Mouse (Mus musculus): ENCODE measurements at regions not wholly inside any gene's neighbourhood (a gene's known extent, or its start where the extent isn't known, plus 50 kb on each side); places are given as distances from the start of the nearest gene placed in this dataset.

DNA sequence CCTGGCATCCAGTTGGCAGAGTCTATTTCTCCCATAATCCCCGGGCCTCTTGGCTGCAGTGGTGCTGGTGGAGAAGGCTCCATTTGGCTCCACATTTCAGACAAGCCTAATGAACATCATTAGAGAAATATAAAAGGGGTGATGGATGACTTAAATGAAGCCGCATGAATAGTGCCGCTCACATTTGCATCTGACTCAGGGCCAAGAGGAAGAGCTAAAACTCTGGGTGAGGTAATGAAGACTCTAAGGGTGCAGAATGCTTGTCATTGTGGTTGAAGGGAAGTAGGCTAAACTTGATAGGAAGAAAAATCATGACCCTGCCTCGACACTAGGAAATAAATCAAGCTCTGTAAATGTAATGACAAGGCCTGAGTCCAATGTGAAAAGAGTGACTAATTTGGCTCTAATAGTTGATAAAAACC is 298.3 kb upstream of the Gm21798 start:
- DNase-seq (ENCODE audit: low spot score in 2 of 2), result peak; percentile 22 to 33

DNA sequence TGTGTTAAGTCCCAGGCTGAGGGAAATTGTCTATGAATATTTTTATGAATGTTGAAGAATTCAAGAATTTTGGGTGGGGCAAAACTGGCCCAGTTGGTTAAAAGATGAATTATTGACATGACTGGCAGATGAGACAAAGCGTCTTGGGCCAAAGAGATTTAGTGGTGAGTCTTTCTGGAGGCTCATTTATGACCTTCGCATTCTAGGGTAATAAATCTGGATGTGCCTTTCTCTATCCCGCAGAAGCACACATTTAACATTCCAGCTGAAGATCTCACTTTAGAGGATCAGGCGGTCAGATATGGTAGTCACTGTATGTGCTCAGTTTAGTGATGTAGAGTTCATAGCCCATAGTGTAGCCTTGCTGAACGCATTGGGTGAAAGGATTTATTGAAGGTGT is 296.9 kb upstream of the Gm21798 start:
- DNase-seq (ENCODE audit: low spot score in 2 of 2), result no peak

DNA sequence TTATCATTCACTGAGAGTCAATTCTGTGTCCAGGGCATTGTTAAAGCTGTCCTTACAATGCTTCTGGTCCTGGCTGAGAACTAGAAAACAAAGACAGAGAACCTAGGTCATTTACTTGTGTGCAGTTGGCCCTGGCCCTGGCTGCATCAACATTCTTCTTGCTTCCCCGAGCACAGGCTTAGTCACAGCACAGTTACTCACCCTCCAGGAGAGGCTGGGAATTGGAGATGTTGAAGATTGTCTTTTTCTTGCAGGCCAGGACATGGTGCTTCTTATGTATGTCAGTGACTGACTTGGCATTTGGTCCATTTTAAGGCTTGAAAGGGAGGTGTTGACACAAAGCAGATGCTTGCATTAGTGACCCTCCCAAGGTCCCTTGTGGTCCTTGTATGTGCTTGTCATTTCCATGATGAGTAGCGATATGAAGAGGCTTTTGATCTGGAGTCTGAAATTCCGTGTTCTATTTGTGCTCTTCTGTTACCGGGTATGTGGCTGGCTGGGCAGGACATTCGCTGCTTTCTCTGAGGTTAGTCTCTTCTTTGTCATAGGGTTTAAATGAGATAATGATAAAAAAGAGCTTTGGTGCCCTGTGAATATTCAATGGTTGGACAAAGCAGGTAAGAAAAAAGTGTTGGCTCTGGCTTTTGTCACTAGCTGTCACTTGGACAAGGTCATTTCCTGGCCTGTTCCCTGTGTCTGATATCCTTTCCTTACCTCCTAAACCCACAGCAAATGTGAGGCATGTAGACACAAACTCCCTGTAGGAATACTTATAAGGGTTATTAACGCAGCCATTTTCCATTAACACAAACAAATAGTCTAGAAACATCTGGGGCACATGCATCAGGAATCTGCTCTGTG is 285.0 kb upstream of the Gm21798 start:
- no peak for DNase-seq (ENCODE audit: low spot score in 2 of 2)

DNA sequence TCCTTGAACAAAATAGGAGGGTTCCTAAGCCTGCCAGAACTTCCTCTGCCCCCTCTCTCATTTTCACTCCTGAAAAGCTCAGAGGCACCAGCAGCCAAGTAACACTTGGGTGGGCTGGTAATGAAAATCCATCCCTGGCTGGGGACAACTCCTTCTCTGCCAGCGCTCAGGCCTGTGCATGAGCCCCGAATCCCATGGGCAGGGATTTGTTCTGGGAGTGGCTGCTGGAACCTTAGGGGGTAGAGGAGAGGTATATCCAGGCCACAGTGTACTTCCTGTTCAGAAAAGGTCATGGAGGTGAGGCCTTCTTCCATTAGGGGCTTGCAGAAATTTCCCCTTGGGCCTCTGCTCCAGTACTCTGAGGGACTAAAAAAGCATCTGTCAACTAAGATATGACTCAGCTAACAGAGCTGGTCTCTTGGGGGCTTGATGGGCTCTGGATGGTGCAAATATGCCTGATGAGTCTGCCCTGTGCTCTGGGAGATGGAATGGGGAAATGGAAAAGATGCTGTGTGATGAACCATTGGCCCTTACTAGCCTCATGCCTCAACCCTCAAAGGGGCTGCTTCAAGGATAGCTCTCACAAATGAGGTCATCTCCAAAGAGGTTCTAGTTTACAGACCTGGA is 284.2 kb upstream of the Gm21798 start:
- DNase-seq (ENCODE audit: low spot score in 2 of 2), result no peak

DNA sequence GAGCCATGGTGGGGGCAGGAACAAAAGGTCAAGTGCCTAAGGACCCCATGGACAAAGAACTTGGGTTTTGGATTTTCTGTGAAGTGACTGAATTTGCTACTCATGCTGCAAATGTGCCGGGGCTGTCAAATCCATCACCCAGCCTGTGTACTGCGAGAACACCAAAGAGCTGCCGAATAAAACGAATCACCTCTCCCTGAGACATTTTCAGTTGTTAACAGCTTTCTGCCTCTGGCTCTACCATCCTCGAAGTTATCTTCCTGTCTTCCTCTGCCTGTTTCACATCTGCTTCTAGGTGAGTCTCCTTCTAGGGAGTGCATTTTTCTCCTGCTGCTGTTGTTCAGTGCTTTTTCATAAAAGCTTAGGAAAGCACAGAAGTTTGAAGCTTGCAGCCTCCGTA is 283.3 kb upstream of the Gm21798 start:
- no peak for DNase-seq (ENCODE audit: low spot score in 2 of 2)

DNA sequence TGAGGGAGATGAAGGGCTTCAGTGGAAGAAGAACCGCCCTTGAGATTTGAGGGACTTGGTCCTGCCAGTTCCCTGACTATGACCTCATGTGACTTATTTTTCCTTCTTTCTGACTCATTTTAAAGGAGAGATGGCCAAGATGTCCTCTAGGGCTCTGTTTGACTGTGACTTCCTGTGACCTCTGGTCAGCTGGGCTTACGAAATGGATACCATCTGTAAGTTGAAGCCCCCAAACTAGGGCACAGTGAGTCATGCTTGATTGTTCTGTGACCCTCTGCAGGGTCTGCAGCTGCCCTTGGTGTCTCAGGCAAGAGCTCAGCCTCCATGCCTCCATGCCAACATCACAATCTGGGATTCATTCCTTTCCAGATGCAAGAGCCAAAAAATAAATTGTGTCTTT is 282.3 kb upstream of the Gm21798 start:
- DNase-seq (ENCODE audit: low spot score in 2 of 2), result no peak

DNA sequence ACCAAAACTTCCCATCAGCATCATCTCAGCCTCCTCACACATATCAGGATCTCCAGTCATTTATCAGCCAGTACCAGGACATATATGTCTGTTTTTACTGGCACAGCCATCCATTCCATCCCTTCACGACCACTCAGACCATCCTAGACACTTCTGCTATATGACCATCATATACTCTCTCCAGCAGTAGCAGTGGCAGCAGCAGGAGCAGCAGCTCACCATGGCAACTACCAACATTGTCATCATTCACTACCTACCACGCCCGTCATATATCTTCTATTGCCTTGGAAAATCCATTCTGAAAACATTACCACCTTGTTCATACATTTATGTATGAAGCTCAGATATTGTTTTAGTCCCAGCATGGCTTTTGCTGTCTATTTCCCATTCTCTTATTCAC is 276.1 kb upstream of the Gm21798 start:
- no peak for DNase-seq (ENCODE audit: low spot score in 2 of 2)

DNA sequence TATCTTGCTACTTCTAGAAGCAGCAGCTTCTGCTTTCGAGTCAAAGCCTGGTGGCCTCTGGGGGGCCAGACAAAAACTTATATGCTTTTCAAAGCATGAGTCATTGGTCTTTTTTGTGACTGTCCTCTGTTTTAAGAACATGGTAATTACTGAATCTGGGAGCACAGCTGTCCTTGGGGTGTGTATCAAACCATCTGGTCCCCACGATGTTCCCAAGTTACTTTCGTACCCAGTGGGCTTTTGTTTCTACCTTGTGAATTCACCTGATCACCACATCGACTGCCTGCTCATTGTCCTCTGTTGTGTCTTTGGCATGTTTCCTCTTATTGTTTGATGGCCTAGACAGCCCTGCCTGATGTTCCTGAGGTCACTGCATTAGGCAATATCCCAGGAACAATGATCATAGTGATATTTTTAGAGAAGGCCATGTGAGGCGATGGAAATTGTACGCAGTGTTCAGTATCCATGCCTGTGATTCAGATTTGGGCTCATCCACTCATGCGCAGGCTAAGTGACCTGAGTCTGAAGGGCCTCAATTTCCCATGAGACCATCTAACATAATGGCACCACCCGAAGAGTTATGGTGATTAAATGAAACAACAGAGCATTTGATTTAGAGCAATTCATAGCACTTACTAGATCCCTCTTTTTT is 275.1 kb upstream of the Gm21798 start:
- DNase-seq (ENCODE audit: low spot score in 2 of 2), result no peak

DNA sequence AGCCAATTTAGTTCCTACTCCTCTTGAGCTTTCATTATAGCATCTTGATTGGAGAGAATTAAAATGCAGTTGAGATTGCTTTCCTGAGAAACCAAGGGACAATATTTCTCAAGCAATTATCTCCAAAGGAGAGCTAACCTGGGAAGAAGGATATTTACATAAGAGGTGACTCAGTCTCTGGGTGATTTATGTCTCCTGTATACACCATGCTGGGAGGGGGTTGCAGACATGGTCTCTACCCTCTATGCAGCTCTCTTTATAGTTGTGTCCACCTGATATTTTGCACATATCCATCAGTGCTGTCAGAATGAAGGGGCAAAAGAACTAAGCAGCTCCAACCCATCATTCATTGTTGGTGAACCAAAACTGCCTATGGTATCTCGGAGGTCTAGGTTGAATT is 274.6 kb upstream of the Gm21798 start:
- no peak for DNase-seq (ENCODE audit: low spot score in 2 of 2)

DNA sequence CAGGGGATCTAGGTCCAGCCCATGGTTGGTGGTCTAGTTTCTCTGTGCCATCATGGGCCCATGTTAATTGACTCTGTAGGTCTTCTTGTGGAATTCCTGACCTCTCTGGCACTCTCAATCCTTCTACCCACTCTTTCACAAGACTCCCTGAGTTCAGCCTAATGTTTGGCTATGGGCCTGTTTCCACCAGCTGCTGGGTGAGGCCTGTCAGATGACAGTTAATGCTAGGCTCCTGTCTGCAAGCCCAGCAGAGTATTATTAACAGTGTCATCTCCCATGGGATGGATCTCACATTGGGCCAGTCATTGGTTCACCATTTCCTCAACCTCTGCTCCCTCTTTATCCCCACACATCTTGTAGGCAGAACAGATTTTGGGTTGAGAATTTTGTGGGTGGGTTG is 271.5 kb upstream of the Gm21798 start:
- DNase-seq (ENCODE audit: low spot score in 2 of 2), result no peak

DNA sequence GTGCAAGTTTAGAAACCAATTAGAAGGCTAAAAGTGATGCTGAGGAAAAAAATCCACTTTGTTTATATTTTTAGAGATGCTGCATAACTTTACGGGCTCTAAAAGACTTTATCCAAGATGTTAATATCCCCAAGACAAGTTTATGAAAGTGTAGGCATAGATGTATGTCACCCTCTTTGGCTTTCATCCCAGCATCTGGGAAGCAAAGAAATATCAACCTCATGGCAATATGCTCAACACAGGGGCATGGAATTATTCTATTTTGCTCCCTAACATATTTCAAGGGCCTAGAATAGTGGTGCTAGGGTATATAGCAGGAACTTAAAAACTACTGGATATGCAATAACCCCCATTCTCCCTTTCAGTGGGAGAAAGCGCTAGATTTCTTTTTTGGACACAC is 260.0 kb upstream of the Gm21798 start:
- no peak for DNase-seq (ENCODE audit: low spot score in 2 of 2)

DNA sequence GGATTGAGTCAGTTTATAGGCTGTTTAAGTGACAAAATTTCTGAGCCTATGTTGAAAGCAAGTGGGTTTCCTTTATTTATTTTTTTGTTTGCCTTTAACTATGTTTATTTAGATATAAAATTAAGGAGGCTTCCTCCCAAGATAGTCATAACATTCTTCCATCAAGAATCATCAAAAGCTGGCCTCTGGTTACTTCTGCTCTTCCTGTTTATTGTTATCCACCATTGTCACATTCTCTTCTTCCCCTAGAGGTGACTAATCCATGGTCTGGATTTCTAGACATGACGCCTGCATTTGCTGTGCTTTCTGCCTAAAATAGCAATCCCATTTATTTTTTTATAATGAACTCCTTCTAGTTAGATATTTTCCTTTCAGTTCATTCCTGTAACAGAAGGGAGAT is 259.3 kb upstream of the Gm21798 start:
- no peak for DNase-seq (ENCODE audit: low spot score in 2 of 2)

DNA sequence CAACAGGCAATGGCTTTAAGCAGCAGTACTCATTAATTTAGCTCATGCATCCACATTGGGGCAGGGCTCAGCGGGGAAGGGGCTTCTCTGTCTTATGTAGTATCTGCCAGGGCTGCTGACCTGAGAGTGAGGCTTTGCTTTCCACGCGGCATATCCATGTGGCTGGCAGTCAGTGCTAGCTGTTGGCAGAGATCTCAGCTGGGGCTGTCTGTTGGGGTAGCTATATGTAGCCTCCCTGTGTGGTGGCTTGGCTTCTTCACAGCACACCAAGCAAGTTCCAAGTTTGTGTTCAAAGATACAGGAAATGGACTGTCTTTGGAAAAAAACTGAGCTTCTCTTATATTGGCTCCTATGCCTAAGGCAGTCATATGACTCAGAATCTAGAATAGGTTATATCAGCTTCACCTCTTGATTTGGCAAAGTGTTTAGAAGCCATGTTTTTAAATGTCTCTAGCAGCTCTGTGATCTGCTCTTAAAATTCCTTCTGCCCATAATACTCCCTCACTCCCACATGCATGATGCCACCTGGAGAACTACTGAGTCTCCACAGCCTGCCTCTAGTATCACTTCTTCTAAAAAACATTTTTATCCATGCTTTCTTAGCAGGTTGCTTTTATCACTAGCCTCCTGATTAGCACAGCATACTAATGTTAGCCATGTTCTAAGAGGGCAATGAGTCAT is 254.9 kb upstream of the Gm21798 start:
- DNase-seq (ENCODE audit: low spot score in 2 of 2), result peak; percentile 24 to 56

DNA sequence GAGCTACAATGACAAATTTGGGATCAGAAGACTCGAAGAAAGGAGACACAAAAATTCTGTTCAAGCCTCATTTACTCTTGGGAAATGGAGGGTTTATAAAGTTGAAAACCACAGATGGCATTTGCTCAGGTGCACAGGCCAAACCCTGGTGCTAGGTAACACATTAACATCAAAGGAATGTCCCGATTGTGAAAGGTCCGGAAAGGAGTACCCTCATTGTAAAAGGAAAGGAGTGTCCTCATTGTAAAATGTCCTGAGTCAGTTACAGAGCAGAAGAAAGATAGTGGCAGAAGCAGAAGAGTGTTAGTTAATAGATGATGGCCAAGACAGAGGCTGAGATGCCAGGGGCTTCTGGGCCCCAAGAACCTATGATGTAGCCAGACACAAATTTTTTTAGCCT is 252.8 kb upstream of the Gm21798 start:
- DNase-seq (ENCODE audit: low spot score in 2 of 2), result no peak

DNA sequence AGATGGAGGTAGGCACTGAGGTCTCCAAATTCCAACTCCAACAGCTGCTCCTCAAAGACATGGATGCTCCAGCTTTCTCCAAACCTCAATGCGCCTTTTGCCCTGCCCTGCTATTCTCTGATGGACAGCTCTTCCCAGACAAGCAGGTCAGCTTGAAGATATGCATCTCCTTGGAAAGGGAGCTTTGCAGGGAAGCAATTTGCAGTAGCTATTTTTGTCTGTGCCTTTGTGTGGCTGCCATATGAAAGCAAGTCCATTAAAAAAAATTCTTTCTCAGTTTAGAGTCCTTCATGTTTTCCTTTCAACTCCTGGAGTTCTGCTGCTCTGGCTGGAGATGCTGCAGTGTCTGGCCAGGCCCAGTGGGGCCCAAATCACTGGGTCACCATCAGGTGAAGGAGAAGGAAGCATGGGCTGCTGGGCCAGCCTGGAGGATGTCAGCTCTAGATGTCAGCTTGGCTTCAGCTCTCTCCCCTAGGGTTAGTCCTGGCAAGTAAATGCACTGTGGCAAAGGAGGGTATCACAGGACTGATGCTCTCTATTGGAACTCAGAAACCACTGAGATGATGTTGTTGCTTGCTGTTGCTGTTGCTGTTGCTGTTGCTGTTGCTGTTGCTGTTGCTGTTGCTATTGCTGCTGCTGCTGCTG is 240.5 kb upstream of the Gm21798 start:
- no peak for DNase-seq (ENCODE audit: low spot score in 2 of 2)

DNA sequence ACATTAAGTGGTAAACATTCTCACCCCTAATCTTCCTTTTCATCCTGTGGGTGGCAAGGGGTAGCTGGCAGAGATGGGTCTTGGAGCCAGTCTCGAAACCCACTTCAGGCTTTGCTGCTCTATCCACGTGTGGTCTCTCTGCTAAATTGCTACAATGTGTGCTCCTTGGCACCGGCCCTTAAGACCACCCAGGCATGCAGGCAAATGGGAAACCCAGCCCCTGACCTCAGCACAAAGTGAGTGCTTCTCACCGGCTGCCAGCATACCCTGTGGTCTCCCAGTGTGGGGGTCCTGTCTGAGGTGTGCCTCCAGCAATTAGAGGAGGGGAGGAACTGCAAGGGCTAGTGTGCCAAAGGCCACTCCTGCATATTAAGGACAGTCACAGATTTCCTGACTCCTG is 238.5 kb upstream of the Gm21798 start:
- DNase-seq (ENCODE audit: low spot score in 2 of 2), result no peak

DNA sequence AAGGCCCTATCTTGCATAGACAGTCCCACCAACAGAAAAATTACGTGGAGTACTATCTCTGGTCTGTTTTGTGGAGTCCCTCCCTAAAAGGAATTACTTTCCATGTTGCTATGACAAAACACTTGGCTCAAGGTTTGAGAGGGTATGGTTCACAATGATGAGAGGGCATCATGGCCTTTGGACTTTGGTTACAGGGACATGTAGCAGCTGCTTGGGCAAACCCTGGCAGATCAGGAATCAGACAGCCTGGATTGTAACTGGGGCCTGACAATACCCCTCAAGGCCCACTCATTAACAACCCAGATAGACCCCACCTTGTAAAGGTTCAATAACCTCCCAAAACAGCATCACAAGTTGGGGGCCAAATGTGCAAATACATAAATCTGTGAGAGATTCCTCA is 237.0 kb upstream of the Gm21798 start:
- no peak for DNase-seq (ENCODE audit: low spot score in 2 of 2)

DNA sequence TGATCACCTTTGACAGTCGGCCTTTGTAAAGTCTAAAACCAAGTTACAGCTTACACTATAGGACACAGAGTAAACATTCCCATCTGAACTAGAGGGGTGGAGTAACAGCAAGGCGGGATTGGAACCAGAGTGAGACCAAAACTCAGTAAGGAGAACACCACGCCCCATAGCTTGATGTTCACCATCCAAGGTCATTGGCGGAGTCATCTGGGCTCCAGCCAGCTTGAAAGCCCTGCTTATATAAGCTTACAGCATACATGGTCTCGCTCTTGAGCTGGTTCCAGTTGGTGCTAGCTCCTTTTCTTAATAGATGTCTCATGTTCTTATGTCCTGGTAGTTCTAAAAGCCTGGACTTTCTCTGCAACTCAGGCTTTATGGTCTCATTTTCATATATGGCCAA is 236.4 kb upstream of the Gm21798 start:
- no peak for DNase-seq (ENCODE audit: low spot score in 2 of 2)

DNA sequence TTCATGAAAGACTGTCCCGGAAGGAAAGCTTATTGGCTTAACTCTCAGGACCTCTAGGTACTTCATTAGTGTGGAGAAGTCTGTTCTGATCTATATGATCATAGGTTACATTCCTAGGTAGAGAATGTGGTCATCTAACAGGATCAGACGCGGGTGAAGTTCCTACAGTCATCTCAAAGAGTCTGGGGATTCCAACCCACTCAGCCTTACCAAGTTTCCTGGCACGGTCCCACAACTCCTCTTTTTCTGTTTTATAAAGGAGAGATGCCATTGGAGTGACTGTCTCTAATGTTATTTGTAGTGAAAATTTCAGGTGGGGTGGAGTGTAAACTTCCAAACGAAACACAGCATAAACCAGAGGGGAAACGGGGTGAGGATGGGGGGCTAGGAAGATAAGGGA is 233.4 kb upstream of the Gm21798 start:
- DNase-seq (ENCODE audit: low spot score in 2 of 2), result no peak

DNA sequence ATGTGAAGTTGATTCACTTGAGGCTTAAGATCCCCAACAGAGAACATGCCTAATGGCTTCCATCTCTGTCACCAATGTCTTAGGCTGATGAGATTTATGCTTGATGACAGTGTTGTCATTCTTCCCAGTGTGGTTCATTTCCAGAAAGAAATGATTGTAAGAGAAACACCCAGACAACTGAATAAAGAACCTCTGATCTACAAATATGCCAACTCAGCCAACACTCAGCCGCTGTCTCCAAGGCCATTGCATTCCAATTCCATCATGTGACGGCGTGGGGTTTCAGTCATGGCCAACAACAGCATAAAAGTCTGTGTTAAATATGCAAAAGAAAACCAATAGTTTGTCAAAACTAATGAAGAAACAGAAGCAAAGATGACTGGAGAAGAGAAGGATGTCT is 230.7 kb upstream of the Gm21798 start:
- DNase-seq (ENCODE audit: low spot score in 2 of 2), result no peak

DNA sequence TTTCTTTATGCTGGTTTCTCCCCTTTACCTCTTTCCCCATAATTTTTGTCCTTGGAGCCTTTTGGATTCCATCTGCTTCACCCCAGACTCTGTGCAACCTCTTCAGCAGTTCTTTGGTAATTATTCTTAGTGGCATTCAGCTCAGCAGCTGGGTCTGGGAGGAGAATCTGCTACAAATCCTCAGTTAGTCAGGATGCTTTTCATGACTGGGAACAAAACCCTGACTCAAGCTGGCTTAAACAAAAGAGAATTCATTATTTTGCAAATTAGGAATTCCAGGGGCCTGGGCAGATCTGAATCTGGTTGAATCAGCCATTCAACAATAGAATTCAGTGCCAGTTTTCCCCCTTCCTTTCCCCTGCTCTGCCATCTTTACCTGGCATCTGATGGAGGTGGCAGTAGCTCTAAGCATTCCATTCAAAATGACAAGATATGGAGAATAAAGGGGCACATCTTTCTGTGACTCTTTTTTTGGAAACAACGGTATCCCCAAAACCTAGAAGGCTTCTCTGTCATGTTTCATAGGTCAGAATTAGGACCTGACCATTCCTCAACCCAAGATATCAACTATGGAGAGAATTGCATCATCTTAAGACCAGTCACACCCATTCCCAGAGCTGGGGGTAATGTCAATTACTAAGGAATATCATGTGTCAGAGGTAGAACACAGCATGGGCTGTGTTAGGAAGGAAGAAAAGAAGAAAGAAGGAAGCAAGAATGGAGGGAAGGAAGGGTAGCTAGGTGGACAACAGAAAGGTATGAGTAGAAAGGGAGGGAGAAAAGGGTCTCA is 227.2 kb upstream of the Gm21798 start:
- DNase-seq (ENCODE audit: low spot score in 2 of 2), result no peak
